Mouse (Mus musculus) liver, adult 2 months (tissue): ENCODE measurements around the gene Cyb5b.

ENCODE experiments used
- CTCF ChIP-seq: fragments of 200-500 bp; IDR thresholded peaks from 2 replicates; pipeline ENCODE4 v1.5.1; 2011; ENCODE audit warnings: low read depth, low read length, control low read depth
- POLR2A ChIP-seq: fragments of 200-500 bp; IDR thresholded peaks from 2 replicates; pipeline ENCODE4 v1.6.1; 2011; ENCODE audit warnings: low read length, control low read depth; ENCODE audit not compliant: insufficient read depth; ENCODE audit errors: extremely low read depth

DNA sequence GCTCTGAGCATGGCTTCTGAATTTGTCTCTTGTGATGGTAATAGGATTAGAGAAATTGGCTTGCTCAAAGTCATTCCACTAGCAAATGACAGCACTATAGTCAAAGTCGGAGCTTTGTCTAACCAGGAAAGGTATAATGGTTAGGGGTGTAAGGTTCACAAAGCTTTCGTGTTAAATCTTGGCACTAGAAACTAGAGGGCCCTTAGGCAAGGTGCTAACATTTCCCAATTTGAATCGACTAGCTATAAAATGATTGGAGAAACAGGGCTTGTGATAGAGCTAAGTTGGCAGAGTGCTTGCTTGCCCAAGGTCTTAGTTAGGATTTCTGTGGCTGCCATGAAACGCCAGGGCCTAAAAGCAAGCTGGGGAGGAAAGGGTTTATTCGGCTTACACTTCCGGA lies 20.4 kb upstream of the Cyb5b start:
- TF ChIP-seq CTCF (no peak), POLR2A (no peak)
